Mouse (Mus musculus): ENCODE measurements around the gene Hao2. TPM values are rescaled to one million over a fixed set of nuclear protein-coding genes. Genes with fewer than 3 reads are reported as not detected.

Hao2 gene
- not detected for total RNA-seq (2021)

- intact Hi-C loops (cut with DNase I) = no loop called here
- DNase-seq (ENCODE audit: low spot score in 2 of 2) = no peak
These were observed at the start of gene Hao2 for GRCm38 (mm10) chr3:98893057-98893772. Gene Hao2, minus strand, starts transcription at chr3:98893239.

GRCm38 (mm10) chr3:98941601-98942000 is 48.6 kb upstream of the Hao2 start:
- intact Hi-C loops (cut with DNase I) = no loop called here
- no peak for DNase-seq (ENCODE audit: low spot score in 2 of 2)

- intact Hi-C loops (cut with DNase I) = no loop called here
- no peak for DNase-seq (ENCODE audit: low spot score in 2 of 2)
These were observed 48.1 kb upstream of the Hao2 start for GRCm38 (mm10) chr3:98941066-98941551.

- DNase-seq (ENCODE audit: low spot score in 2 of 2) = peak in 1 of 2 experiments; percentile 33
- intact Hi-C loops (cut with DNase I) = no loop called here
These were observed 47.2 kb upstream of the Hao2 start for GRCm38 (mm10) chr3:98940225-98940624.

GRCm38 (mm10) chr3:98936446-98936845 is 43.4 kb upstream of the Hao2 start:
- DNase-seq (ENCODE audit: low spot score in 2 of 2) = no peak
- intact Hi-C loops (cut with DNase I) = no loop called here

- no peak for DNase-seq (ENCODE audit: low spot score in 2 of 2)
These were observed 41.6 kb upstream of the Hao2 start for GRCm38 (mm10) chr3:98934601-98935000.

GRCm38 (mm10) chr3:98934041-98934440 is 41.0 kb upstream of the Hao2 start:
- DNase-seq (ENCODE audit: low spot score in 2 of 2) = no peak
- intact Hi-C loops (cut with DNase I) = no loop called here

More at GRCm38 (mm10) chr3:98934601-98935000, 41.6 kb upstream of the Hao2 start:
- intact Hi-C loops (cut with DNase I) = no loop called here

GRCm38 (mm10) chr3:98932421-98932820 is 39.4 kb upstream of the Hao2 start:
- DNase-seq (ENCODE audit: low spot score in 2 of 2) = no peak
- intact Hi-C loops (cut with DNase I) = no loop called here

GRCm38 (mm10) chr3:98931836-98932235 is 38.8 kb upstream of the Hao2 start:
- intact Hi-C loops (cut with DNase I) = no loop called here

GRCm38 (mm10) chr3:98920417-98920816 is 27.4 kb upstream of the Hao2 start:
- intact Hi-C loops (cut with DNase I) = no loop called here
- DNase-seq (ENCODE audit: low spot score in 2 of 2) = no peak

More at GRCm38 (mm10) chr3:98931836-98932235, 38.8 kb upstream of the Hao2 start:
- DNase-seq (ENCODE audit: low spot score in 2 of 2) = no peak

GRCm38 (mm10) chr3:98917260-98917659 is 24.2 kb upstream of the Hao2 start:
- no peak for DNase-seq (ENCODE audit: low spot score in 2 of 2)
- intact Hi-C loops (cut with DNase I) = loop anchor here (10.0 kb wide), 1 partner anchor 318 kb away; no protein-coding TSS in a partner anchor

GRCm38 (mm10) chr3:98916856-98917255 is 23.8 kb upstream of the Hao2 start:
- intact Hi-C loops (cut with DNase I) = loop anchor here (10.0 kb wide), 1 partner anchor 318 kb away; no protein-coding TSS in a partner anchor
- DNase-seq (ENCODE audit: low spot score in 2 of 2) = no peak

GRCm38 (mm10) chr3:98915659-98916058 is 22.6 kb upstream of the Hao2 start:
- DNase-seq (ENCODE audit: low spot score in 2 of 2) = peak; percentile 37 to 52
- intact Hi-C loops (cut with DNase I) = loop anchor here (1.0 to 10.0 kb wide), 2 partner anchors 60 to 319 kb away; no protein-coding TSS in a partner anchor

GRCm38 (mm10) chr3:98913591-98913990 is 20.6 kb upstream of the Hao2 start:
- intact Hi-C loops (cut with DNase I) = loop anchor here (5.0 to 10.0 kb wide), 2 partner anchors 321 to 1024 kb away; no protein-coding TSS in a partner anchor
- DNase-seq (ENCODE audit: low spot score in 2 of 2) = no peak

- no peak for DNase-seq (ENCODE audit: low spot score in 2 of 2)
- intact Hi-C loops (cut with DNase I) = loop anchor here (5.0 kb wide), 1 partner anchor 80 kb away; no protein-coding TSS in a partner anchor
These were observed 4.6 kb upstream of the Hao2 start for GRCm38 (mm10) chr3:98897606-98898005.

- DNase-seq (ENCODE audit: low spot score in 2 of 2) = peak; percentile 13 to 41
- intact Hi-C loops (cut with DNase I) = loop anchor here (2.0 to 5.0 kb wide), 2 partner anchors 82 to 1044 kb away; no protein-coding TSS in a partner anchor
These were observed 2.1 kb upstream of the Hao2 start for GRCm38 (mm10) chr3:98895071-98895601.

GRCm38 (mm10) chr3:98890430-98890829 is 2.6 kb downstream of the Hao2 start:
- intact Hi-C loops (cut with DNase I) = no loop called here
- DNase-seq (ENCODE audit: low spot score in 2 of 2) = no peak

- DNase-seq (ENCODE audit: low spot score in 2 of 2) = no peak
These were observed 4.8 kb downstream of the Hao2 start for GRCm38 (mm10) chr3:98888206-98888605.

GRCm38 (mm10) chr3:98880831-98881230 is 12.2 kb downstream of the Hao2 start:
- DNase-seq (ENCODE audit: low spot score in 2 of 2) = no peak
- intact Hi-C loops (cut with DNase I) = no loop called here

More at GRCm38 (mm10) chr3:98888206-98888605, 4.8 kb downstream of the Hao2 start:
- intact Hi-C loops (cut with DNase I) = no loop called here

GRCm38 (mm10) chr3:98880216-98880615 is 12.8 kb downstream of the Hao2 start:
- intact Hi-C loops (cut with DNase I) = no loop called here
- DNase-seq (ENCODE audit: low spot score in 2 of 2) = no peak

- no peak for DNase-seq (ENCODE audit: low spot score in 2 of 2)
- intact Hi-C loops (cut with DNase I) = no loop called here
These were observed 24.8 kb downstream of the Hao2 start for GRCm38 (mm10) chr3:98868219-98868618.
